Mouse (Mus musculus) embryonic fibroblast, embryonic 13.5 days (primary cell): Measurements from ENCODE around the gene Zfp661.

Source experiments
- CTCF ChIP-seq: IDR thresholded peaks from 2 replicates; pipeline ENCODE4 v1.5.1; 2011; ENCODE audit warnings: mild to moderate bottlenecking, control low read depth, low read length, moderate library complexity, borderline replicate concordance; ENCODE audit not compliant: insufficient read depth
- POLR2A ChIP-seq: IDR thresholded peaks from 2 replicates; pipeline ENCODE4 v1.6.1; 2011; ENCODE audit warnings: low read depth, mild to moderate bottlenecking, control low read depth, low read length, moderate library complexity

DNA sequence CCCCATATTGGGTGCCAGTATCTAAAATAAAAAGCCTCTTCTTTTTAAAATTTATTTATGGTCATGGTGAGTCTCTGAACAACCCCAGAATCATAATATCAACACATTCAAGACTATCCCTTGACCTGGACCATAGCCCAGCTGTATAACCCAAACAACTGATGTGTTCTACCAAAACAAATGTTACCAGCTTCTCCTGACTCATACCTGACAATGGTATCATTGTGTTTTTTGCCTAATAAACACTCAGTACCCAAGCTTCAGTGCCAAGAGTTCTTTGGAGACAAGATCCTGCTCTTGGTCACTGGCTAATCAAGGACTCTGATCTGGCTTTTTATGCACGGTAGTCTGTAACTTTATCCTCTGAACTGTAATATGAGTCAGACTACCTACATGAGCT, 13.6 kb downstream of the Zfp661 start:
- TF ChIP-seq POLR2A (no peak), CTCF (no peak)
